Comparison of ENCODE assay signal across 8 mouse cellular contexts in the genomic region with DNA sequence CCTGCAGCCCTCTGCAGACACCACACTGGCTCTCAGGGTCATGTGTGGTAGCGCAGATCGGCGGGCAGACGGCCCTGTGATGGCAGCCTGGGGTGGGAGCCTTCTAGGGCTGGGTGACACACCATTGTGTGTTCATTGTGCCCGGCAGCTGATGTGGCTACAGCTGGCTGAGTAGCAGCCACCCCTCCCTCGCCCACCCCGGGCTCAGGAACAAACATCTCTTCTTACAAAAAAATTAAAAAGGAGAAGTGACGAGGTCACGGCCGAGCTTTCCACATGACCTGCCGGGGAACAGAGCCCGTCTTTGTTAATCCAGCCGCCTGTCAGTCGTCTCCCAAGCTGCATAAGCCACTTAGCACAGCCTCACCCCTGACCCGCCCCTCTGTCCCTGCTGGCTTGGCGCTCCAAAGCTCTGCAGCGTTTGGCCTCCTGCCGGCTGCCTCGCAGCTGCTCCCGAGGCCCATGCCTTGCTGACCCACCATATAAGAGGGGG.
DNase-seq lines count a peak whose midpoint lies in the region; ATAC-seq and TF ChIP-seq lines count a peak whose summit lies in the region.

No protein-coding gene starts in this region.

- no peak overlapping the region for H3K4me3 ChIP-seq in lung, adult 2 months (replicated peaks; ENCODE audit: extremely low read depth, low read depth, low read length)
- H3K4me3 ChIP-seq in embryonic facial prominence, embryonic 12.5 days: no peak overlapping the region

- peak; percentile 71 to 74 for DNase-seq in lung, adult 18-20 months
- no peak for DNase-seq in lung, adult 2 months
- peak; percentile 73 to 75 for DNase-seq in heart, postnatal 10 days
- DNase-seq in kidney, postnatal 4 days: peak; percentile 75 to 82
- peak; percentile 74 for DNase-seq in lung, postnatal 25 days (ENCODE audit: low spot score)
- DNase-seq in retina, postnatal 1 day: peak; percentile 98
- no peak for DNase-seq in thymus, postnatal 10 days (ENCODE audit: low spot score in 2 of 2)

- no peaks in the 10 kb centered on the region for H3K36me3 ChIP-seq in embryonic facial prominence, embryonic 12.5 days

- H3K9ac ChIP-seq in embryonic facial prominence, embryonic 12.5 days: peak overlapping the region; percentile 15; the same call in 1 of the 2 replicates

- no peaks in the 10 kb centered on the region for H3K9me3 ChIP-seq in embryonic facial prominence, embryonic 12.5 days

- peak overlapping the region; percentile 56 for H3K27ac ChIP-seq in embryonic facial prominence, embryonic 12.5 days

- no peak for TF ChIP-seq POLR2A in lung, adult 2 months (IDR thresholded peaks at IDR 0.05; ENCODE audit: borderline replicate concordance, extremely low read depth, low read depth, low read length)

- peaks cover 24% of the 10 kb centered on the region for H3K4me1 ChIP-seq in lung, adult 2 months (ENCODE audit: control insufficient read depth, insufficient read depth, low read length)
- peaks cover 36% of the 10 kb centered on the region for H3K4me1 ChIP-seq in embryonic facial prominence, embryonic 12.5 days

- no peak for TF ChIP-seq CTCF in lung, adult 2 months (IDR thresholded peaks at IDR 0.05; ENCODE audit: insufficient read depth, low read length)

- H3K4me2 ChIP-seq in embryonic facial prominence, embryonic 12.5 days (replicated peaks): peak overlapping the region; percentile 13; the same call in 1 of the 2 replicates

- ATAC-seq in embryonic facial prominence, embryonic 12.5 days (ENCODE audit: insufficient number of reproducible peaks, insufficient read depth, low FRiP score, low TSS enrichment): peak; percentile 22; the same call in 1 of the 2 replicates

- intact Hi-C loops in heart, postnatal 10 days (cut with DNase I): no loop called here

- no peaks in the 10 kb centered on the region for H3K27me3 ChIP-seq in embryonic facial prominence, embryonic 12.5 days

- 20% methylated on average over 20 of the region's 20 CpGs for WGBS in lung, adult 2 months
- 4% methylated on average over 20 of the region's 20 CpGs for WGBS in embryonic facial prominence, embryonic 12.5 days

Comparison
In these comparisons a context has a peak if more than half of its experiments do, and no peak if none do; other contexts are left out.
1. DNase-seq: peak in lung, adult 18-20 months (2 of 2), heart, postnatal 10 days (2 of 2), kidney, postnatal 4 days (2 of 2), lung, postnatal 25 days (single experiment) and retina, postnatal 1 day (single experiment); none in lung, adult 2 months (single experiment) and thymus, postnatal 10 days (0 of 2).